Mouse (Mus musculus): Measurements from ENCODE around the gene Gm11444. TPM values are rescaled to one million over a fixed set of nuclear protein-coding genes. Genes with fewer than 3 reads are reported as not detected.

The Gm11444 gene
- polyA plus RNA-seq, 1 experiment from 2014 or later = not detected

- H3K4me2 ChIP-seq (ENCODE audit: low read depth, low read length) = no peak overlapping the region
- H3K4me1 ChIP-seq (ENCODE audit: control insufficient read depth, insufficient read depth, low read length) = peaks cover 15% of the 10 kb centered on the region
- H3K27me3 ChIP-seq (ENCODE audit: control insufficient read depth, insufficient read depth, low read length) = peaks cover 47% of the 10 kb centered on the region
- no peak for ATAC-seq (replicated peaks; ENCODE audit: extremely low read depth, insufficient read depth, low FRiP score)
- no peaks in the 10 kb centered on the region for H3K9me3 ChIP-seq (replicated peaks; ENCODE audit: control insufficient read depth, low read length)
- H3K27ac ChIP-seq (ENCODE audit: low read length) = no peak overlapping the region
- H3K36me3 ChIP-seq (ENCODE audit: control insufficient read depth, insufficient read depth) = no peaks in the 10 kb centered on the region
- H3K9ac ChIP-seq (ENCODE audit: low read length) = no peak overlapping the region
- H3K4me3 ChIP-seq (ENCODE audit: low read length) = no peak overlapping the region
- WGBS = 51% methylated on average over 7 of the region's 7 CpGs
These were observed 24.3 kb downstream of the Gm11444 start for GRCm38 (mm10) chr11:85825823-85826222.

- Histone ChIP-seq H3K4me2 (ENCODE audit: low read depth, low read length) (no peak overlapping the region), H3K9ac (ENCODE audit: low read length) (no peak overlapping the region), H3K9me3 (replicated peaks; ENCODE audit: control insufficient read depth, low read length) (no peaks in the 10 kb centered on the region), H3K36me3 (ENCODE audit: control insufficient read depth, insufficient read depth) (no peaks in the 10 kb centered on the region), H3K4me1 (ENCODE audit: control insufficient read depth, insufficient read depth, low read length) (peaks cover 13% of the 10 kb centered on the region), H3K27me3 (ENCODE audit: control insufficient read depth, insufficient read depth, low read length) (peaks cover 48% of the 10 kb centered on the region), H3K4me3 (ENCODE audit: low read length) (no peak overlapping the region), H3K27ac (ENCODE audit: low read length) (no peak overlapping the region)
- WGBS = 87% methylated on average over 10 of the region's 10 CpGs
- ATAC-seq (replicated peaks; ENCODE audit: extremely low read depth, insufficient read depth, low FRiP score) = no peak
These were observed 25.1 kb downstream of the Gm11444 start for GRCm38 (mm10) chr11:85825031-85825430.

- ATAC-seq (replicated peaks; ENCODE audit: extremely low read depth, insufficient read depth, low FRiP score) = no peak
- Histone ChIP-seq H3K4me3 (ENCODE audit: low read length) (no peak overlapping the region), H3K36me3 (ENCODE audit: control insufficient read depth, insufficient read depth) (no peaks in the 10 kb centered on the region), H3K4me1 (ENCODE audit: control insufficient read depth, insufficient read depth, low read length) (peaks cover 3% of the 10 kb centered on the region; the same call in 1 of the 2 replicates), H3K4me2 (ENCODE audit: low read depth, low read length) (no peak overlapping the region), H3K27me3 (ENCODE audit: control insufficient read depth, insufficient read depth, low read length) (peaks cover 45% of the 10 kb centered on the region), H3K9me3 (replicated peaks; ENCODE audit: control insufficient read depth, low read length) (no peaks in the 10 kb centered on the region), H3K27ac (ENCODE audit: low read length) (no peak overlapping the region), H3K9ac (ENCODE audit: low read length) (no peak overlapping the region)
- WGBS = 84% methylated on average over 4 of the region's 4 CpGs
These were observed 26.3 kb downstream of the Gm11444 start for GRCm38 (mm10) chr11:85823794-85824193.

GRCm38 (mm10) chr11:85823181-85823580, 27.0 kb downstream of the Gm11444 start:
- H3K4me1 ChIP-seq (ENCODE audit: control insufficient read depth, insufficient read depth, low read length) = peaks cover 8% of the 10 kb centered on the region; the same call in 1 of the 2 replicates
- no peak overlapping the region for H3K4me2 ChIP-seq (ENCODE audit: low read depth, low read length)
- no peak overlapping the region for H3K9ac ChIP-seq (ENCODE audit: low read length)
- WGBS = 11% methylated on average over 6 of the region's 6 CpGs
- H3K36me3 ChIP-seq (ENCODE audit: control insufficient read depth, insufficient read depth) = no peaks in the 10 kb centered on the region
- peaks cover 39% of the 10 kb centered on the region for H3K27me3 ChIP-seq (ENCODE audit: control insufficient read depth, insufficient read depth, low read length)
- no peaks in the 10 kb centered on the region for H3K9me3 ChIP-seq (replicated peaks; ENCODE audit: control insufficient read depth, low read length)
- H3K27ac ChIP-seq (ENCODE audit: low read length) = no peak overlapping the region
- no peak overlapping the region for H3K4me3 ChIP-seq (ENCODE audit: low read length)
- ATAC-seq (replicated peaks; ENCODE audit: extremely low read depth, insufficient read depth, low FRiP score) = peak; percentile 69; the same call in 1 of the 2 replicates

- Histone ChIP-seq H3K27ac (ENCODE audit: low read length) (no peak overlapping the region), H3K9me3 (replicated peaks; ENCODE audit: control insufficient read depth, low read length) (no peaks in the 10 kb centered on the region), H3K27me3 (ENCODE audit: control insufficient read depth, insufficient read depth, low read length) (peaks cover 27% of the 10 kb centered on the region), H3K36me3 (ENCODE audit: control insufficient read depth, insufficient read depth) (no peaks in the 10 kb centered on the region), H3K9ac (ENCODE audit: low read length) (no peak overlapping the region), H3K4me2 (ENCODE audit: low read depth, low read length) (no peak overlapping the region), H3K4me3 (ENCODE audit: low read length) (no peak overlapping the region), H3K4me1 (ENCODE audit: control insufficient read depth, insufficient read depth, low read length) (peaks cover 7% of the 10 kb centered on the region; the same call in 1 of the 2 replicates)
- ATAC-seq (replicated peaks; ENCODE audit: extremely low read depth, insufficient read depth, low FRiP score) = no peak
- WGBS = 73% methylated on average over 9 of the region's 9 CpGs
These were observed 28.5 kb downstream of the Gm11444 start for GRCm38 (mm10) chr11:85821659-85822058.

- 88% methylated on average over 3 of the region's 3 CpGs for WGBS
- H3K9me3 ChIP-seq (replicated peaks; ENCODE audit: control insufficient read depth, low read length) = no peaks in the 10 kb centered on the region
- no peak overlapping the region for H3K4me2 ChIP-seq (ENCODE audit: low read depth, low read length)
- no peak overlapping the region for H3K9ac ChIP-seq (ENCODE audit: low read length)
- H3K36me3 ChIP-seq (ENCODE audit: control insufficient read depth, insufficient read depth) = no peaks in the 10 kb centered on the region
- no peak for ATAC-seq (replicated peaks; ENCODE audit: extremely low read depth, insufficient read depth, low FRiP score)
- no peak overlapping the region for H3K27ac ChIP-seq (ENCODE audit: low read length)
- peaks cover 7% of the 10 kb centered on the region; the same call in 1 of the 2 replicates for H3K4me1 ChIP-seq (ENCODE audit: control insufficient read depth, insufficient read depth, low read length)
- no peak overlapping the region for H3K4me3 ChIP-seq (ENCODE audit: low read length)
- H3K27me3 ChIP-seq (ENCODE audit: control insufficient read depth, insufficient read depth, low read length) = peaks cover 24% of the 10 kb centered on the region
These were observed 29.2 kb downstream of the Gm11444 start for GRCm38 (mm10) chr11:85820959-85821358.

- Histone ChIP-seq H3K9me3 (replicated peaks; ENCODE audit: control insufficient read depth, low read length) (no peaks in the 10 kb centered on the region), H3K4me1 (ENCODE audit: control insufficient read depth, insufficient read depth, low read length) (peaks cover 16% of the 10 kb centered on the region), H3K27me3 (ENCODE audit: control insufficient read depth, insufficient read depth, low read length) (peaks cover 19% of the 10 kb centered on the region), H3K27ac (ENCODE audit: low read length) (peak overlapping the region; percentile 34; the same call in 1 of the 2 replicates), H3K36me3 (ENCODE audit: control insufficient read depth, insufficient read depth) (no peaks in the 10 kb centered on the region), H3K4me3 (ENCODE audit: low read length) (no peak overlapping the region), H3K9ac (ENCODE audit: low read length) (no peak overlapping the region), H3K4me2 (ENCODE audit: low read depth, low read length) (no peak overlapping the region)
- WGBS = 47% methylated on average over 3 of the region's 3 CpGs
- peak; percentile 43; the same call in 1 of the 2 replicates for ATAC-seq (replicated peaks; ENCODE audit: extremely low read depth, insufficient read depth, low FRiP score)
These were observed 31.7 kb downstream of the Gm11444 start for GRCm38 (mm10) chr11:85818401-85818800.

- H3K9ac ChIP-seq (ENCODE audit: low read length) = no peak overlapping the region
- H3K27me3 ChIP-seq (ENCODE audit: control insufficient read depth, insufficient read depth, low read length) = peaks cover 17% of the 10 kb centered on the region
- no peaks in the 10 kb centered on the region for H3K9me3 ChIP-seq (replicated peaks; ENCODE audit: control insufficient read depth, low read length)
- 84% methylated on average over 5 of the region's 5 CpGs for WGBS
- no peaks in the 10 kb centered on the region for H3K36me3 ChIP-seq (ENCODE audit: control insufficient read depth, insufficient read depth)
- H3K27ac ChIP-seq (ENCODE audit: low read length) = no peak overlapping the region
- peaks cover 16% of the 10 kb centered on the region for H3K4me1 ChIP-seq (ENCODE audit: control insufficient read depth, insufficient read depth, low read length)
- no peak for ATAC-seq (replicated peaks; ENCODE audit: extremely low read depth, insufficient read depth, low FRiP score)
- no peak overlapping the region for H3K4me2 ChIP-seq (ENCODE audit: low read depth, low read length)
- no peak overlapping the region for H3K4me3 ChIP-seq (ENCODE audit: low read length)
These were observed 33.7 kb downstream of the Gm11444 start for GRCm38 (mm10) chr11:85816471-85816870.

GRCm38 (mm10) chr11:85814678-85815077, 35.5 kb downstream of the Gm11444 start:
- Histone ChIP-seq H3K27me3 (ENCODE audit: control insufficient read depth, insufficient read depth, low read length) (peaks cover 13% of the 10 kb centered on the region), H3K4me2 (ENCODE audit: low read depth, low read length) (0 out of 2 replicates have a peak overlapping the region, but pooled peaks have one; percentile 11), H3K4me1 (ENCODE audit: control insufficient read depth, insufficient read depth, low read length) (peaks cover 21% of the 10 kb centered on the region), H3K9me3 (replicated peaks; ENCODE audit: control insufficient read depth, low read length) (no peaks in the 10 kb centered on the region), H3K9ac (ENCODE audit: low read length) (no peak overlapping the region), H3K36me3 (ENCODE audit: control insufficient read depth, insufficient read depth) (no peaks in the 10 kb centered on the region), H3K4me3 (ENCODE audit: low read length) (no peak overlapping the region), H3K27ac (ENCODE audit: low read length) (no peak overlapping the region)
- no peak for ATAC-seq (replicated peaks; ENCODE audit: extremely low read depth, insufficient read depth, low FRiP score)
- WGBS = 27% methylated on average over 4 of the region's 4 CpGs

Measured in heart, embryonic 16.5 days (tissue).